Mouse (Mus musculus) kidney, adult 2 months (tissue): ENCODE data around the gene Wnt8b.

Experiments used
- CTCF ChIP-seq: fragments of 200-500 bp; conservative IDR thresholded peaks from 2 replicates; pipeline ENCODE4 v1.5.1; 2011; ENCODE audit warnings: low read depth, mild to moderate bottlenecking, control low read depth, low read length, moderate library complexity, mixed read lengths; ENCODE audit not compliant: insufficient read depth, insufficient read length
- POLR2A ChIP-seq: fragments of 200-500 bp; IDR thresholded peaks from one replicate; pipeline ENCODE4 v1.6.1; 2011; ENCODE audit warnings: low read depth, low read length, control low read depth

DNA sequence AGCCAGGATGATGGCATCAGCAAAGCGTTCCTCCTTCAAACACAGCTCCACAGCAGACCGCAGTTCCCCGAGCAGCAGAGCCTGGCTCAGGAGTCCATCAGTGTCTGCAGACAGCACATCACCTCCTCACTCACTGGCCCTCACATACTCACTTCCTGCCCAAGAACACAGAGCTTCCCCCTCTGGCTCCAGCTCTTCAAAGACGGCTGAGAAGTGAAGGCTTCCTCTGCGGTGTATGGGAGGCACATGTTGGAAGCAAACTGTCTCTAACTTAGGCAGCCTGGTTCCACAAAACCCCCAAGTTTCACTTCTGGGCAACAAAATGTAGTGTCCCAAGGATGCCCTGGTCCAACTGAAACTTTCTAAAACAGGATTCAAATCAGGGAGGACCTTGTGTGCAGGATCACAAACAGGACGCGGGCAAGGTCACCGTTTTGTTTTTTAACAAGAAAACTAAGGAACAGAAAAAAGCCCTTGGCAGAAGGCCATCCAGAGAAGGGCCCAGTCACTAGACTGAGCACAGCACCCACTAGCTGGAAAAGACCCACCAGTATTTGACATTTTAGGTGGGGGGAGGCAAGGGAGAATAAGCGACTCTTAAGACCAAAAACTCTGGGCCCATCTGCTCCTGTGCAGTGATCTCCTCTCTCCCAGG, 32.4 kb downstream of the Wnt8b start:
- TF ChIP-seq CTCF, result no peak
- TF ChIP-seq POLR2A, result no peak
